Mouse (Mus musculus): ENCODE measurements at regions not wholly inside any gene's neighbourhood (a gene's known extent, or its start where the extent isn't known, plus 50 kb on each side); places are given as distances from the start of the nearest gene placed in this dataset.

- Histone ChIP-seq H3K9ac (0 out of 2 replicates have a peak overlapping the region, but pooled peaks have one; percentile 14), H3K4me1 (peaks cover 4% of the 10 kb centered on the region; the same call in 1 of the 2 replicates), H3K9me3 (replicated peaks) (no peaks in the 10 kb centered on the region), H3K36me3 (no peaks in the 10 kb centered on the region), H3K4me3 (replicated peaks) (peak overlapping the region; percentile 36), H3K27ac (no peak overlapping the region), H3K4me2 (peak overlapping the region; percentile 59), H3K27me3 (peaks cover 4% of the 10 kb centered on the region; the same call in 1 of the 2 replicates)
- WGBS, result 25% methylated on average over 16 of the region's 16 CpGs
- ATAC-seq (replicated peaks; ENCODE audit: low FRiP score), result no peak
These were observed 95.9 kb downstream of the Avpr1a start for GRCm38 (mm10) chr10:122544096-122544720.

- Histone ChIP-seq H3K4me1 (peaks cover 4% of the 10 kb centered on the region; the same call in 1 of the 2 replicates), H3K4me2 (no peak overlapping the region), H3K36me3 (no peaks in the 10 kb centered on the region), H3K9ac (no peak overlapping the region), H3K9me3 (replicated peaks) (no peaks in the 10 kb centered on the region), H3K4me3 (replicated peaks) (no peak overlapping the region), H3K27ac (no peak overlapping the region), H3K27me3 (peaks cover 4% of the 10 kb centered on the region; the same call in 1 of the 2 replicates)
- ATAC-seq (replicated peaks; ENCODE audit: low FRiP score), result no peak
- 86% methylated on average over 6 of the region's 6 CpGs for WGBS
These were observed 96.7 kb downstream of the Avpr1a start for GRCm38 (mm10) chr10:122545029-122545428.

- no peak for ATAC-seq (replicated peaks; ENCODE audit: low FRiP score)
- WGBS, result 79% methylated on average over 5 of the region's 5 CpGs
- H3K4me1 ChIP-seq, result no peaks in the 10 kb centered on the region
These were observed 103.3 kb downstream of the Avpr1a start for GRCm38 (mm10) chr10:122551586-122551985.

GRCm38 (mm10) chr10:122553124-122553822, 105.0 kb downstream of the Avpr1a start:
- Histone ChIP-seq H3K9me3 (replicated peaks) (no peaks in the 10 kb centered on the region), H3K4me3 (replicated peaks) (no peak overlapping the region), H3K4me1 (no peaks in the 10 kb centered on the region), H3K4me2 (no peak overlapping the region), H3K9ac (no peak overlapping the region), H3K27ac (no peak overlapping the region), H3K27me3 (no peaks in the 10 kb centered on the region), H3K36me3 (no peaks in the 10 kb centered on the region)
- 45% methylated on average over 2 of the region's 2 CpGs for WGBS
- peak; percentile 79 for ATAC-seq (replicated peaks; ENCODE audit: low FRiP score)

More at GRCm38 (mm10) chr10:122551586-122551985, 103.3 kb downstream of the Avpr1a start:
- Histone ChIP-seq H3K4me3 (replicated peaks) (no peak overlapping the region), H3K9ac (no peak overlapping the region), H3K4me2 (no peak overlapping the region), H3K27me3 (no peaks in the 10 kb centered on the region), H3K9me3 (replicated peaks) (no peaks in the 10 kb centered on the region), H3K27ac (no peak overlapping the region), H3K36me3 (no peaks in the 10 kb centered on the region)

- no peak overlapping the region for H3K4me3 ChIP-seq (replicated peaks)
- ATAC-seq (replicated peaks; ENCODE audit: low FRiP score), result peak; percentile 20; the same call in 1 of the 2 replicates
- WGBS, result 76% methylated on average over 2 of the region's 2 CpGs
These were observed 105.6 kb downstream of the Avpr1a start for GRCm38 (mm10) chr10:122553851-122554250.

GRCm38 (mm10) chr10:122558660-122559059, 110.4 kb downstream of the Avpr1a start:
- Histone ChIP-seq H3K4me1 (no peaks in the 10 kb centered on the region), H3K9me3 (replicated peaks) (no peaks in the 10 kb centered on the region), H3K4me3 (replicated peaks) (no peak overlapping the region), H3K36me3 (no peaks in the 10 kb centered on the region), H3K27me3 (no peaks in the 10 kb centered on the region), H3K27ac (no peak overlapping the region), H3K9ac (no peak overlapping the region), H3K4me2 (no peak overlapping the region)
- 88% methylated on average over 1 of the region's 1 CpGs for WGBS
- no peak for ATAC-seq (replicated peaks; ENCODE audit: low FRiP score)

More at GRCm38 (mm10) chr10:122553851-122554250, 105.6 kb downstream of the Avpr1a start:
- no peaks in the 10 kb centered on the region for H3K36me3 ChIP-seq
- H3K9me3 ChIP-seq (replicated peaks), result no peaks in the 10 kb centered on the region
- no peak overlapping the region for H3K9ac ChIP-seq
- H3K27ac ChIP-seq, result no peak overlapping the region
- H3K4me1 ChIP-seq, result no peaks in the 10 kb centered on the region
- H3K27me3 ChIP-seq, result no peaks in the 10 kb centered on the region
- H3K4me2 ChIP-seq, result no peak overlapping the region

- H3K27me3 ChIP-seq, result no peaks in the 10 kb centered on the region
- no peaks in the 10 kb centered on the region for H3K9me3 ChIP-seq (replicated peaks)
- no peak overlapping the region for H3K9ac ChIP-seq
- no peak for ATAC-seq (replicated peaks; ENCODE audit: low FRiP score)
- peaks cover 4% of the 10 kb centered on the region; the same call in 1 of the 2 replicates for H3K4me1 ChIP-seq
- H3K4me2 ChIP-seq, result no peak overlapping the region
- H3K27ac ChIP-seq, result no peak overlapping the region
- no peak overlapping the region for H3K4me3 ChIP-seq (replicated peaks)
- H3K36me3 ChIP-seq, result no peaks in the 10 kb centered on the region
- WGBS, result 72% methylated on average over 10 of the region's 10 CpGs
These were observed 111.8 kb downstream of the Avpr1a start for GRCm38 (mm10) chr10:122560001-122560695.

GRCm38 (mm10) chr10:122561924-122562323, 113.6 kb downstream of the Avpr1a start:
- peaks cover 4% of the 10 kb centered on the region; the same call in 1 of the 2 replicates for H3K4me1 ChIP-seq
- H3K9ac ChIP-seq, result no peak overlapping the region
- H3K9me3 ChIP-seq (replicated peaks), result no peaks in the 10 kb centered on the region
- H3K36me3 ChIP-seq, result no peaks in the 10 kb centered on the region
- H3K27ac ChIP-seq, result no peak overlapping the region
- WGBS, result 79% methylated on average over 3 of the region's 3 CpGs
- no peak for ATAC-seq (replicated peaks; ENCODE audit: low FRiP score)
- H3K4me3 ChIP-seq (replicated peaks), result no peak overlapping the region
- no peaks in the 10 kb centered on the region for H3K27me3 ChIP-seq
- H3K4me2 ChIP-seq, result no peak overlapping the region

- H3K27ac ChIP-seq, result no peak overlapping the region
- WGBS, result 68% methylated on average over 6 of the region's 6 CpGs
These were observed 114.2 kb downstream of the Avpr1a start for GRCm38 (mm10) chr10:122562542-122562941.

GRCm38 (mm10) chr10:122563973-122564372, 114.6 kb upstream of the Ppm1h start:
- Histone ChIP-seq H3K36me3 (no peaks in the 10 kb centered on the region), H3K27me3 (peaks cover 8% of the 10 kb centered on the region; the same call in 1 of the 2 replicates), H3K9ac (no peak overlapping the region), H3K27ac (no peak overlapping the region), H3K4me1 (peaks cover 4% of the 10 kb centered on the region; the same call in 1 of the 2 replicates), H3K9me3 (replicated peaks) (no peaks in the 10 kb centered on the region), H3K4me3 (replicated peaks) (0 out of 2 replicates have a peak overlapping the region, but pooled peaks have one; percentile 14), H3K4me2 (peak overlapping the region; percentile 39)
- ATAC-seq (replicated peaks; ENCODE audit: low FRiP score), result 0 out of 2 replicates have a peak, but pooled peaks have one; percentile 54
- WGBS, result 38% methylated on average over 10 of the region's 10 CpGs

More at GRCm38 (mm10) chr10:122562542-122562941, 114.2 kb downstream of the Avpr1a start:
- Histone ChIP-seq H3K4me2 (no peak overlapping the region), H3K9me3 (replicated peaks) (no peaks in the 10 kb centered on the region), H3K4me1 (peaks cover 4% of the 10 kb centered on the region; the same call in 1 of the 2 replicates), H3K27me3 (0 out of 2 replicates have a peak, but pooled peaks cover 3% of the 10 kb centered on the region), H3K4me3 (replicated peaks) (no peak overlapping the region), H3K36me3 (no peaks in the 10 kb centered on the region), H3K9ac (no peak overlapping the region)
- ATAC-seq (replicated peaks; ENCODE audit: low FRiP score), result no peak

- Histone ChIP-seq H3K27me3 (peaks cover 8% of the 10 kb centered on the region; the same call in 1 of the 2 replicates), H3K9me3 (replicated peaks) (no peaks in the 10 kb centered on the region), H3K36me3 (no peaks in the 10 kb centered on the region), H3K9ac (no peak overlapping the region), H3K4me2 (peak overlapping the region; percentile 39; the same call in 1 of the 2 replicates), H3K4me3 (replicated peaks) (no peak overlapping the region), H3K4me1 (peaks cover 4% of the 10 kb centered on the region; the same call in 1 of the 2 replicates), H3K27ac (no peak overlapping the region)
- WGBS, result 64% methylated on average over 10 of the region's 10 CpGs
- ATAC-seq (replicated peaks; ENCODE audit: low FRiP score), result no peak
These were observed 114.1 kb upstream of the Ppm1h start for GRCm38 (mm10) chr10:122564473-122564872.
